Mouse (Mus musculus): ENCODE data around the gene Rxra.

Gene Rxra

DNA sequence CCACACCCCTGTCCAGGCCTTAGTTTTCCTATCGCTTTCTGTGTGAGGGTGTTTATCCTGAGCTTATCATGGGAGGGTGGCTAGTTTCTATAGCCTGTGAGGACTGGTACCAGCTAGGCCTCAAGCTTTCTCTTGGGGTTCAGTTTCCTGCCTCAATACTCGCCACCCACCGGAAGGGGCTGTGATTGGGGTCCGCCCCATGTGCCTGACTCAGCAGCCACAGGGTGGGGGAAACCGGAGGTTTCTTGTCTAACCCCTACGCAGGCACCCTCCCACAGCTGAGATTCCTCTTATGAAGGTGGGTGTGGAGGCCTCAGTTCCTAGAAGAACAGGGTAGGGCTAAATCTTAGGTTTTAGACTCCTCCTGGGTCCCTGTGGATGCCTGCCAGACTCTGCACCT, 17.4 kb downstream of the Rxra start:
- intact Hi-C loops (cut with DNase I), result no loop called here

- intact Hi-C loops (cut with DNase I), result loop anchor here (5.0 kb wide), 1 partner anchor 33 kb away; no protein-coding TSS in a partner anchor
Observed at GRCm38 (mm10) chr2:27699574-27699973, 23.3 kb downstream of the Rxra start.

DNA sequence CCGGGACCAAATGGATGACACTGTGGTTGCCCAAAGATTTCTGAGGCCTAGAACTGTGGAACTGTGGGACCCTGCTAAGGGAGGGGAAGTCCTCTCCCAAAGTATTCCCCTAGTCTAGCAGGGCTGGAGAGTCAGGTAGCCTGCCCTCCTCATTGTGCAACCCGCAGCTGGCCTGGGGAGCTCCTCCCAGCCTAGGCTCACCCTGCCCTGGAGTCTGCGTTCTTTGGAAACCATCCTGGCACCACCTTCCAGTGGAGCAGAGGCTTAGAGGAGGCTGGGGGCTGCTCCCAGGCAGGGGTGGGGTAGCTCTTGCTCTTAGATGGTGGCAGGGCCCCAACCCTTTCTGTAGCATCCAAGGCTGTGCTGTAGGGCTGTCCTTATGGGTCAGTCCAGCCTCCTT, 26.0 kb downstream of the Rxra start:
- intact Hi-C loops (cut with DNase I), result no loop called here

GRCm38 (mm10) chr2:27702904-27703666, 26.8 kb downstream of the Rxra start:
- intact Hi-C loops (cut with DNase I), result no loop called here

DNA sequence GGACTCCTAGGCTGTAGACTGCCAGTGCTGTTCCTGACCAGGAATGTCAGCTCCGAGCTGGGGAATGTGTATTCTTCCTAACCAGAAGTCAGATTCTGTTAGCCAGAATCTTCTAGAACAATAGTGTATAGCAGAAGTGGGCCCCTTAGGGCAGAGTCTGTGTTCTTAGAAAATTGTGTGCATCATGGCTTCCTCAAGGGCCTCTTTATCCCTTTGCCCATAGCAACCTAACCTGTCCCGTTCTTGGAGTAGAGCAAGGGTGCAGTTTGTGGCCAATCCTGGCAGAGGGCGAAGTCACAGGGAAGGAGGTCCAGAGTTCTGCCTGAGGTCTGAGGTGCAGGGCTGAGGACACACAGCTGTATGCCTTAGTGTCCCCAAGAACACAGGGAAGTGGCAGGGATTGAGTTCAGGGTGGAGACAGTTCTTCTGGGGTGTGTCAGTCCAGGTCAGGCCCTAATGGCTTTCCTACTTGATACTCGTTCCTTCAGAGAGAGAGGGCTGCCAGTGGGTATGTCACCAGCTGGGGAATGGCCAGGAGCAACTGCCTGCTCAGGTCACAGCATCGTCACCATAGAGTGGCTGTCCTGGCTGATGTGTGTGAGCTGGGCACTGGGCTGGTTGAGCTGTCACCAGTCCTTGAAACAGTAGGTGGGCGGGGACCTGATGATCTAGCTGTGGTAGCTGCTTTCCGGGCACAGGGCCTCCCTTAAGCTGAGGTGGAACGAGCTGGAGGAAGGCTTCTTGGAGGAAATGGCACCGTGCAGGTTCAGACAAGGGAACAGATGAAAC, 27.8 kb downstream of the Rxra start:
- intact Hi-C loops (cut with DNase I), result no loop called here

- intact Hi-C loops (cut with DNase I), result no loop called here
Observed at GRCm38 (mm10) chr2:27704641-27705040, 28.4 kb downstream of the Rxra start.

- intact Hi-C loops (cut with DNase I), result no loop called here
Observed at GRCm38 (mm10) chr2:27710871-27711382, 34.7 kb downstream of the Rxra start.

GRCm38 (mm10) chr2:27712626-27713025, 36.4 kb downstream of the Rxra start:
- intact Hi-C loops (cut with DNase I), result no loop called here

GRCm38 (mm10) chr2:27713378-27713777, 37.1 kb downstream of the Rxra start:
- intact Hi-C loops (cut with DNase I), result no loop called here

DNA sequence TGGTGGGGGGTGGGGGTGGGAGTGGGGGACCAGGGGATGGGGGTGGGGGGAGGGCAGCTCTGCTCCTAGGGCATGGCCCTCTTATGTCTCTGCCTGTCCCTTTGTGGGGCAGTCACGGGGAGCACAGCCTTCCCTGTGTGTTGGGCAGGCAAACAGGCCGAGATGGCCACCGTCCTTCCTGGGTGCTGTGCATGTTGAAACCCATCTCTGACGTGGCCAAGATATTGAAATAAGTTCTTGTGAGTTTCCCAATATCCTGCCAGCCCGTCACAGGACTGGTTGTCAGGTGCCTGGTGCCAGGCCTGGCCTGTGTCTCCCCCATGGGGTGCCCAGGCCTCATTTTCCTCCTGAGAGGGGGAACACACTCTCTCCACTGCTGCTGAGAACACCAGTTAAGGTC, 37.9 kb downstream of the Rxra start:
- intact Hi-C loops (cut with DNase I), result no loop called here

GRCm38 (mm10) chr2:27715221-27715620, 39.0 kb downstream of the Rxra start:
- intact Hi-C loops (cut with DNase I), result no loop called here

DNA sequence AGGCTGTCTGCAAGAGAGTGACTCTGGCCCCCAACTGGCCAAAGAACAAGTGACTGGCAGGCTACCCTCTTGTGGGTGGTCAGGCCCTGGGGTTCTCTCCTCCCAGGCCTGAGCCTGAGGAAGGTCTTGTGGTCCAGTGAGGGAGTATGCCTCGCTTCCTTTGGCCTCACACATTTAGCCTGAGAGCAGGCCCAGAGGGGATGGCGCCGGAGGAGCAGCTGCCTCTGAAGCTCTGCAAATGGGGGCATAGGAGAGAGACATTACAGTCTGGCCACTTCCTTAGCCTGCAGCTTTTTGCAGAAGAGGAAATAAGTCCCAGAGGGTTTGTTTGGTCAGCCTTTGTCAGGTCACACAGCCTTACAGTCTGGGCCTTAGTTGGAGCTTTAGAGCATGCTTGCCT, 40.1 kb downstream of the Rxra start:
- intact Hi-C loops (cut with DNase I), result no loop called here

DNA sequence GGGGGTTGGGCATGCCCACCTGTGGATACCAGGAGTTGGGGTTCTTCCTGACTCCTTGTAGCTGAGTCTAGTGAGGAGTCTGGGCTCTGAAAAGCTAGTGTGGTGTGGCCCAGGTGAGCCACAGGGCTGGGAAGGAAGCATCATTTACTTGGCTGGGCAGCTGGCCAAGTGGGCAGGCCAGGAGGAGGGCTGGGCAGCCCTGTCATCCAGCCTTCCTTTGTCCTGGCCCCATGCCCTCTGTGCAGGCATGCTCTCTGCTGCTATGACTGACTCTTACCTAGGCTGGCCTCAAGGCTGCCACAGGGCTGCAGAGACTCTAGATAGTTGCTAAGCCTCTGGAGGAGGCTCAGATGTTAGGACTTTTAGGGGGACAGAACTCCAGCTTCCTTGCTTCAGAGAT, 42.0 kb downstream of the Rxra start:
- intact Hi-C loops (cut with DNase I), result no loop called here

GRCm38 (mm10) chr2:27719601-27720000, 43.4 kb downstream of the Rxra start:
- intact Hi-C loops (cut with DNase I), result no loop called here

DNA sequence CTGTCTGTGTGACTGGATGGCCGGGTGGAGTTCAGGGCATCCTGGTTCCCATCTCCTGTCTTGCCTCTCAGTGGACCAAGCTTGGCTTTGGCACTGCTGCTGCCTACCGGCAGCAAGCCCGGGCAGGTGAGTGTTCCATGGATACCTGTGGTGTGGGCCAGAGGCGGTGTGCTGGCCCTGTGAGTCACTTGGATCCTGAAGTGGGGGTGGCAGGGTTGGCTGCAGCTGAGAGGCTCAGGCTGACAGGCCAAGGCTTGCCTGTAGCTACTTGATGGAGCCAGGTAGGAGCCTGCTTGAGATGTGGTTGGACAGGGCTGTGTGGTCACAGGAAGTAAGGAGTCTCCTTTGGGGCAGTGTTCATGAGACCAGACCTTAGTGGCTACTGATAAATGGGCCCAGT, 45.4 kb downstream of the Rxra start:
- intact Hi-C loops (cut with DNase I), result no loop called here

DNA sequence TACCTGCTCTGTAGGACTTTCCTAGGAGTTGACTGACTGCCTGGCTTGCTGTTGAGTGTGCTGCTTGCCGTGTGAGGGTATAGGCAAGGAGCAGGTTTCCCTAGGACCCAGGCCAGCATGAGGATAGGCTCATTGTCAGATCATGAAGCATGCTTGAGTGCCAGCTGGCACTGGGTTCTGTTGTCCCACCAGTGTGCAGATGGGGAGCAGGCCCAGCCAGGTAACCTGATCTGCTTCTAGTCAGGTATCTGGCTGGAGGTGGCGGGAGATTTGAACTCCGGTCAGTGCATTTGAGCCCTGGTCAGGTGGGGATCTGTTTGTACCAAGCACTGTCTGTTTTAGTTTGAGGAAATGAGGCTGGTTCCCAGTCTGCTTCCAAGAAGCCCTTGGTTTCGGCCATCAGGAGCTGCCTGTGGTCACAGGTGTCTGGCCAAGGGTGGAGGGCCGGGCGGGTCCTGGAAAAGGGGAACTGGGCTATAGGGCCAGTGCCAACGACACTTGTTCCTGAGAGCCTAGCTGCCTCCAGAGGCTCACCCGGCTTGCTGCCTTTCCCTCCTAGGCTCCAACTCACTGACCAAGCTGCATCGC, 48.6 kb downstream of the Rxra start:
- intact Hi-C loops (cut with DNase I), result no loop called here

DNA sequence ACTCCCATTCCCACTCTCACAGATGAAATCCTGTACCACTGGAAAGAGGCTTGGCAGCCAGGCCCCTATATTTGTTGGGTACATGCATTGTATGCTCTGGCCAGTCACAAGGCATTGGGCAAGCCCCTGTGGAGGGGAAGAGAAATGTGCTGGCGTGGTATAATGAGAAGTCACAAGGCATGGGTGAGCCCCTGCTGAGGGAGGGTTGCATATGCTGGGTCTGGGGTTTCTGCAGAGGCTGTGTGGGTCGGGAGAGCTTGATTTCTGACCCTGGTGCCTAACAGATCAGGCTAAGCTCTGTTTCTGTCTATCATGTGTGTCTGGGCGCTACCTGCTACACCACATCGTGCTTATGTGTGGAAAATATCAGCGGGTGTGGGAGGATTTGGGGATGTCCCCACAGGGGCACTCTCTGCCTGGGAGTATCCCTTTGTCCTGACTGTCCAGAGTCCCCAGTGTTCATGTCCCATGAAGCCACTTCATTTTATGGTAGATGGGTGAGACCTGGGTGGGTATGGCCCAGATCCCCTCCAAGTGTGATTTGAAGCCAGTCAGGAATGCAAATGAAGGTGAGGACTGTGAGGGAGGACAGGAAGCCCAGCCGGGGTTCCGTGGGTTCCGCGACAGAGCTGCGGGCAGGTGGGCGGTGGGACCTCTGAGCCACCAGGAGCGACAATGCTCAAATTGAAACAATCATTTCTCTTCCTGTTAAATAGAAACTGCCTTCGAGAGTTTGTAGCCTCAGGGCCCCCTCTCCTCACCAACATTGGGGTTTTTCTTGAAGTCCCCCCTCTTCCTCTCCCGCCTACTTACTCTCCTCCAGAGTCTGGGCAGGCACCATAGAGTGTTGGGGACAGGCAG, 52.0 kb downstream of the Rxra start:
- intact Hi-C loops (cut with DNase I), result no loop called here

GRCm38 (mm10) chr2:27729009-27729408, 52.8 kb downstream of the Rxra start:
- intact Hi-C loops (cut with DNase I), result no loop called here

DNA sequence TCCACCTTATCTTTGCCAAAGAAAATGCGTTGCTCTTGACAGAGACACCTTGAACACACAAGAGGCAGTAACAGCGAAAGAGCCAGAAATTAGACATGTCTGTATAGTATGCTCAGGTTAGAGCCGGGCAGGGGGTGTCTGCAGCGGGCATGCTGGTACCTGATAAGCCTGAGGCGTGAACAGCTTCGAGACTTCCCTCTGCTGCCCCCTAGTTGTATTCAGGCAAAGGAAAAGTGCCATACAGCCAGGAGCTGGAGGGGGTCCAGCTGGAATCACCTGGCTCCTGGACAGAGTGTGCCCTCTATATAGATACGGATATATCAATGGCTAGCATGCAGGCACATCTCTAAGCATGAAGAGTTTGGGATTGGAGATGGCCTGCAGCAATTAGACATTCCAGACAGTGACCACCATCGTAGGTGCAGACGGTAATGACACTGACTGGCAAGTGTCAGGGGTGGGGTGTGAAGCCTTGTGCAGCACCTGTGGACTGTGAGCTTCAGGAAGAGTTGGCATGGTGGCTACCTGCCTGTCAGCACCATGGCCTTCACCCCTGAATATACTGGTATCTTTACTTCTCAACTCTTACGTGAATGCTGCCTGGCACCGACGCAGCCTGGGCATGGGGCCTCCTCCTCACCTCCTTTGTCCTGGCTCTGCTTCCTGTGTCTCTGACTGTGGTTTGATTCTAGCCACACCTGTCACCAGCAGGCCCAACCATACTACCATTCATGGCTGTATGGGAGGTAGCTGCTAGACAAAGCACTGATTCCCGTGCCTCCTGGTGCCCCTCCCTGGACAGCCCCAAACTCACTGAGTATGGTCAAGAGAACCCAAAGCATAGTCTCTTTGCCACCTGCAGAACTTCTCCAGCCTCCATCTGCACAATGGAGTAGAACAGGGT, 54.0 kb downstream of the Rxra start:
- intact Hi-C loops (cut with DNase I), result loop anchor here (5.0 to 10.0 kb wide), 2 partner anchors 33 to 55 kb away; partner anchors contain the start of gene Rxra

GRCm38 (mm10) chr2:27733021-27733420, 56.8 kb downstream of the Rxra start:
- intact Hi-C loops (cut with DNase I), result loop anchor here (5.0 to 10.0 kb wide), 2 partner anchors 36 to 58 kb away; partner anchors contain the start of gene Rxra
